Mouse (Mus musculus) left cerebral cortex, postnatal 10 days (tissue): ENCODE data around the gene Tubb5. TPM values are rescaled to one million over a fixed set of nuclear protein-coding genes. Genes with fewer than 3 reads are reported as not detected.
"Not testable (repeated sequence)": the region's sequence is repeated elsewhere in the genome, so short reads cannot be mapped to it uniquely, and the experiment has no call there.

Experiments
- DNase-seq, 2 experiments: peaks; one replicate each; pipeline ENCODE4 v3.0.0; 2021 to 2022; ENCODE audit warnings: low spot score in 2 of 2, mixed read lengths in 1 of 2; ENCODE audit errors: extremely low spot score in 1 of 2
- intact Hi-C: fragments of 180-260 bp; cut with DNase I; formaldehyde crosslinking; loops from one replicate; pipeline ENCODE4 v1.15.1; 2025
- total RNA-seq, 2 experiments: library from RNA; stranded (reverse); gene quantifications; 2 replicates each; pipeline ENCODE4 v1.2.3; 2021

The Tubb5 gene
- total RNA-seq, 2 experiments from 2014 or later: 1,429 to 1,573 TPM

- no peak for DNase-seq
- intact Hi-C loops: no loop called here
Measured at GRCm38 (mm10) chr17:35864832-35865353, 26.8 kb upstream of the Tubb5 start.

DNA sequence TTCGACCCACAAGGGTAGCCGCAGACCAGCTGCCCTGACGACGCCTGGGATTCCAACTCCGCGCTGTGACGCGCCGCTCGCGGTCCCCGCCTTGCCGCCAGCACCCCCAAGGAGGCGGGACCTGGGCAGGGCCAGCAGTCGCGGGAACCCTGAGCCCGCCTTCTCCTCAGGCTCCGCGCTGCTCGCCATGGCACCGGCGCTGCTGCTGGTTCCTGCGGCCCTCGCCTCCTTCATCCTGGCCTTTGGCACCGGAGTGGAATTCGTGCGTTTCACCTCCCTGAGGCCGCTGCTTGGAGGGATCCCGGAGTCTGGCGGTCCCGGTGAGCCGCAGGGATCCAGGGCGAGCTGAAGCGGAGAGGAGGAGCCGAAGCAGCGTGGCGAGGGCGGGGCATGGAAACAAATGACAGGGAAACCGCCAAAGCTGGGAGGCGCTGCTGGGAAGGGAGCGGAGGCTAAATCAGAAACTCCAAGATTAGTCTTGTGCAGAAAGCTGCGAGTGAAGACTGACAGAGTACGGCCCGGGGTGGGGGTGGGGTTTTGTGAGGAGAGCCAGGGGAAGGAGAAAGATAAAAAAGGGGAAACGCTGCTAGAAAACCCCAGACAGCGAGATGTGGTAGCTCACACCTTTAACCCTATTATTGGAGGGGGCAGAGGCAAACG, 23.2 kb upstream of the Tubb5 start, which contains the start of gene Nrm:
Nrm (plus strand) TSS at position 121 of the 660 bp plus-strand sequence.
- intact Hi-C loops: no loop called here
- peak; percentile 86 to 95 for DNase-seq

- no peak for DNase-seq
Measured at GRCm38 (mm10) chr17:35860831-35861197, 22.7 kb upstream of the Tubb5 start.

DNA sequence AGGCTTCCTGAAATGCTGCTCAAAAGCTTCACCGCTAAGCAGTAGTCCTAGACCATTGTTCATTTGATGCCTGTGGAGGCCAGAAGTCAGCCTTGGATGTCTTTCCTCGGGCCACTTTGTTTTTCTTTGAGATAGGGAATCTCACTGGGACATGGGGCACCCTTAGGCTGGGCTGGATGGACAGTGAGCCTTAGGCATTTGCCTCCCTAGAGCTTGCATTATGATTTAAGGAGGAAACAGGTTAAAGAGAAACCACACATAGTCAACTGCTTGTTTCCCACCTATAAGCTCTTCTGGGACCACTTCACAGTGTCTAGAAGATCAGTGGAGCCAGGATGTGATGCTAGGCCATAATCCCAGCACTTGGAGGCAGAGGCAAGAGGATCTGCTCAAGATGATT, 21.7 kb upstream of the Tubb5 start:
- DNase-seq: no peak
- intact Hi-C loops: no loop called here

More at GRCm38 (mm10) chr17:35860831-35861197, 22.7 kb upstream of the Tubb5 start:
- intact Hi-C loops: no loop called here

DNA sequence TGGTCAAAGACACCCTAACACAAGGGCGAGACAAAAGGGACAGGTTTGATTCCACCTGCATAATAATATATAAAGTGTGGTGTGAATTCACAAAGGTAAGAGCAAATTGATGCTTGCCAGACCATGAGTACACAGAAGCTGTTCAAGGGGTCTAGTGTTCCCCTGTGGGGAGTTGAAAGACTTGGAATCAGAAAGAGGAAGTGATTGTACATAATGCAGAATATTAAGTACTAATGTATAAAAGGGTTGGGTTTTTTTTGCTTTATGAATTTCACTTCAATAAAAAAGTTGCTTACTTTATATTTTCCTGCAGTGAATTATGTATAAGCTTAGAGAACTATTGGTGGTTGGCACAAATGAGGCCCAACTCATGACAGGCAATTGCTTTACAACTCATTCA, 21.3 kb upstream of the Tubb5 start:
- intact Hi-C loops: no loop called here
- no peak for DNase-seq

GRCm38 (mm10) chr17:35850974-35851373, 12.9 kb upstream of the Tubb5 start:
- no peak for DNase-seq
- intact Hi-C loops: no loop called here

DNA sequence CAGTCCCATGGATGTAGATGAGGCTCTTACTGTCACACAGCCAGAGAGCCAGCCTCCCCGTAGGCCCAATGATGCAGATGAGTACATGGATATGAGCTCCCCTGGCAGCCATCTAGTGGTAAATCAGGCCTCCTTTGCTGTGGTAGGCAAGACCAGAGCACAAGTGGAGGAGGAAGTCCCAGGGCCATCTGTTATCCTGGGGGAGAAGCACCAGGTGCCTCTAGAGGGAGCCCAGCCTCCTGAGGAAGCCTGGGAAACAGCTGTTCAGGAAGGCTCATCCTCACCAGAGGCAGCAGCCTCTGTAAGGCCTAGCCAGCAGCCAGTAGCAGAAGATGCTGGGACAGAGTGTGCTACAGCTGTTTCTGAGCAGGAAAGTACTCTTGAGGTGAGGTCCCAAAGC, 10.0 kb upstream of the Tubb5 start:
- intact Hi-C loops: no loop called here
- no peak for DNase-seq

DNA sequence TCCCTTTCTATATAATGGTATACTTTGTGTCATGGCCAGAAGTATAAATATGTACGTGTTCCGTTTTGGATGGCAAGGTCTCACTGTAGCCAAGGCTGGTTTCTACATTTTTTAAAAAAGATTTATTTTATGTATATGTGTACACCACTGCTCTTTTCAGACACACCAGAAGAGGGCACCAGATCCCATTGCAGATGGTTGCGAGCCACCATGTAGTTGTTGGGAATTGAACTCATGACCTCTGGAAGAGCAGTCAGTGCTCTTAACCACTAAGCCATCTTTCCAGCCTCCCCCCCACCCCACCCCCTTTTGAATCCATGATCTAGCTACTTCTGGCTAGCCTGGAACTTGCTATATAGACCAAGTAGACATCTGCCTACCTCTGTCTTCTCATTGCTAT, 5.4 kb upstream of the Tubb5 start:
- intact Hi-C loops: no loop called here
- DNase-seq: no peak

DNA sequence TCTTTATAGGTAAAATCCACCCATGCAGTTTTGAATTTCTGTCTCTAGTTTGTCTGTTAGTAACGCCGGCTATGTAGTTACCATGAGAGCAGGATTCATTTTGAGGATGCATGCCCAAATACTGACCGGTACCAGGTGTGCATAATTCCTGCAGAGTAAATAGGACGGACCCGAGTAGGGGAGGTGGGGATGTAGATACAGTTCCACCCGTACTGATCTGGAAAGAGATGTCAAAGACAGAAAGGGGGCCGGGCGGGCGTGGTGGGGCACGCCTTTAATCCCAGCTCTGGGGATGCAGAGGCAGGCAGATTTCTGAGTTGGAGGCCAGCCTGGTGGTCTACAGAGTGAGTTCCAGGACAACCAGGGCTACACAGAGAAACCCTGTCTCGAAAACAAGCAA, 3.9 kb upstream of the Tubb5 start:
- intact Hi-C loops: no loop called here
- no peak for DNase-seq

DNA sequence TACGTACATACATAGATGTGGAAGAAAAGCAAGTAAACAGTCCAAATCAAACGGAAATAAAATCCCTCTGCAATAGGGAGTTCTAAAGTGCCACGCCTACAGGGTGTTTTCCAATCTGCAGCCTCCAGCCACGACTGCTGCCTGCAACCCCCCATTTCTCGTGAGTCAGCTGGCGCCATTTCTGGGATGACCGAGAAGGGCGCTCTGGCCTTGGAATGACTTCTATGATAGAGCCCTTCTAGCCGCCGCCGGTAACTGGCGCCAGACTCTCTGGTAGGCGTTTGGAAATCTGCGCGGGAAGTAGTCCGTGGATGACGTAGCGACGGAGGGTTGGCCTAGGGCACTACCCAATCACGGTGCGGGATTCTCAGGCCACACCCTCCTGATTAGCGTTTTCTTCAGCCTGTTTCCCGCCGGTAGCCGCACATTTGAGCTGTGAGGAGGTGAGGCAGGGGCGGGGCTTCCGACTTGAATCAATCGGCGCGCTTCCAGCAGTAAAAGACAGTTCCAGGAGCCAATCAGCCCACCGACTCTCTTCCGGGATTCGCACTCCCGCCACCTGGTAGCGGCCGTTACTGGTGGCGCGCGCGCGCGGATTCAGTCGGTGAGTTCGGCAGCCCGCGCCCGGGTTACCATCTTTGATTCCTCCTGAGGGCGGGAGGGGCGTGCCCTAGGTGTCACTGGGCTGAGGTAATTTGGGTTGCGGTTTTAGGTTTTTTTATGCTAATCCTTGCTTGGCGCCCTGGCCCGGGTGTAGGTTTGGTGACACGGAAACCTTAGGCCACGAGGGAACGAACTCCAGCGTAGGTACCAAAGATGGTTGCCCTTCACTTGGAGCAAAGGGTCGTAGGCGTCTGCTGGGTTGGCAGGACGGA, 3.2 kb upstream of the Tubb5 start, which contains the start of gene Mdc1:
Mdc1 (plus strand) TSS at position 440 of the 875 bp plus-strand sequence.
- peak; percentile 100 for DNase-seq
- intact Hi-C loops: no loop called here

- intact Hi-C loops: no loop called here
- DNase-seq: no peak
Measured at GRCm38 (mm10) chr17:35840561-35840960, 2.5 kb upstream of the Tubb5 start.

DNA sequence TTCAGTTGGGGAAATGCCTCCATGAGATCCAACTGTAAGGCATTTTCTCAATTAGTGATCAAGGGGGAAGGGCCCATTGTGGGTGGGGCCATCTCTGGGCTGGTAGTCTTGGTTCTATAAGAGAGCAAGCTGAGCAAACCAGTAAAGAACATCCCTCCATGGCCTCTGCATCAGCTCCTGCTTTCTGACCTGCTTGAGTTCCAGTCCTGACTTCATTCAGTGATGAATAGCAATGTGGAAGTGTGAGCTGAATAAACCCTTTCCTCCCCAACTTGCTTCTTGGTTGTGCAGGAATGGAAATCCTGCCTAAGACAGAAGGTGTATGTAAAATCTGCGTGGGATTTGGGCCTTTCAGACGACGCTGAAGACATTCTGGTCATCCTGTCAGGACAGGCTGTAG, 896 bp upstream of the Tubb5 start:
- intact Hi-C loops, DNase-seq: not testable (repeated sequence)

DNA sequence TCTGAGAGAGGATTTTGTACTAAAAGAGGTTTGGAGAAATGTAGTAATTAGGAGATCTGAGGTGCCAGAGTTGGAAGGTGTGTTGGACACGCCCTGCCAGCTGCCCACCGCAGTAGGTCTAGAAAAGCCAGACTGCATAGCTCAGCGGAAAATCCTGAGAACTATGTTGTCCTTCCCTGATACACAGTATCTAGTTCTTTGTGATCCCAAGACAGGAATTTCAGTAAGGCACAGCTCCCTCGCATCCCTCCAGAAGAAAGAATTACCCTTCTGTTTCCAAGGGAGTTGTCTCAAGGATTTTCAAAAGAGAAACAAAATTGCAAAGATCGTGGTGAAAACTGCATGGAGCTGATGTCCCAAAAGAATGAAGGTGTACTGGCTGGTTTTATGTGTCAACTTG, 464 bp upstream of the Tubb5 start:
- no peak for DNase-seq
- intact Hi-C loops: no loop called here

DNA sequence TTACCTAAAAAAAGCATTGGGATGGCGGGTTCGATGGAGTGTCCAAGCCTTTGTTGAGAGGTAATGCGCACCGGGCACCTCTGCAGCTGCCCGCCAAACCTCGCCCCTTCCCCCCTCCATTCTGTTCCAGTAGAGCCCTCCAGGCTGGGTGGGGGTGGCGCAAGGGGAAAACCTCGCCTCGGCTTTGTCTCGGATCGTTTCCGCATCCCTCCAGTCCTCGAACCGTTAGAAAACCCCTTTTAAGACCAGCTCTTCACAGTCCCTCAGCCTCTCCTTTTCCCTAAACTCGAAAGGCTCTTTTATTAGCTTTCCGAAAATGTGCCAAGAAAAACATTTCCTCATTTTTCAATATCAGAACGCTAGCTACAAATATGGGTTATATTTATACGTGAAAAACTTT, 619 bp downstream of the Tubb5 start:
- peak in 1 of 2 experiments; percentile 87 for DNase-seq
- intact Hi-C loops: loop anchor here (2.0 kb wide), 1 partner anchor 35 kb away; no protein-coding TSS in a partner anchor

DNA sequence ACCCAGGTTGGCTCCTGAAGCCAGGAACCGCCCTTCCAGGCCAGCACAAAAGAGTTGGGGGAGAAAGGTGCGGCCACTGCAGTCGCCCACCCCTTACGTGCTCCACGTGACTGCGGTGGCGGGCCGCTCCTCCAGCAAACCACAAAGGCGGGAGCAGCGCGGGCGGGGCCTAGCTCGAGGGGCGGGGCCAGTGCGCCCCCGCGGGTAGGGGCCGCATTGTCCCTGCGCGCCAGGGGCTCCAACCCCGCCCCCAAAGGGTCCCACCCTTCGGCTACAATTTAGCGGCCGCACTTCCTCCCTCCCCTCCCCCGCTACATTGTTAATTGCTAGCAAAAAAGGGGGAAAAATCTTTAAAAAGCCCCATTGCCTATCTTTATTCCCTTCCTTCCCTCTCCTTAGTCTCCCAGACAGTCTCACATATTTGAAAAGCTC, 1.1 kb downstream of the Tubb5 start:
- peak; percentile 76 to 94 for DNase-seq
- intact Hi-C loops: loop anchor here (2.0 kb wide), 1 partner anchor 36 kb away; no protein-coding TSS in a partner anchor

DNA sequence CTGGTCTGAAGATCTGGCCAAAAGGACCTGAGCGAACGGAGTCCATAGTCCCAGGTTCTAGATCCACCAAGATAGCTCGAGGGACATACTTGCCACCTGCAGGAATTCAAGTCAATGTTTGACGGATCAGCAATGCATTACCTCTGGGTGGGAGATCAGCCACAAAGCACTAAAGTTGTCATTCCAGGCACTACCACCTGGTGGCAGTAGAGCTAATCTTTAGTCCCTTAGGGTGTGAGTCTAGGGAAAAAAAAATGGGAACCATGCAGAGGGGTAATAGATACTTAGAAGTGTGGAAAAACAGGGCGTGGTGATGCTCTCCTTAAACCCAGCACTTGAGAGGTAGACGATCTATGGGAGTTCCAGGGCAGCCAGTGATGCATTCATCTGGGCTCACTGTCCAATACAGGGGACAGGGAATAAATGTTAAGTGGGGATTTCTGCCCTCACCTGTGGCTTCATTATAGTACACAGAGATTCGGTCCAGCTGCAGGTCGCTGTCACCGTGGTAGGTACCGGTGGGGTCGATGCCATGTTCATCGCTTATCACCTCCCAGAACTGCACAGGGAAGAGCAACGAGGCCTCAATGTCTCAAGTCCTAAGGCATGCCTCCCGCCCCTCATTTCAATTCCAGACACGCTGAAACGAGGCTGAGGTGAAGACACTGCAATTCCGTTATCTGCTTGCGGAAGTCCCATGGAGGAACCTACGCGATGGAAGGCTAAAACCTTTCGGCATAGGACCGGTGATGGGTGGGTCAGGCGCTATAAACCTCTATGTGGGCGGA, 1.7 kb downstream of the Tubb5 start:
- intact Hi-C loops: loop anchor here (2.0 kb wide), 1 partner anchor 36 kb away; no protein-coding TSS in a partner anchor

DNA sequence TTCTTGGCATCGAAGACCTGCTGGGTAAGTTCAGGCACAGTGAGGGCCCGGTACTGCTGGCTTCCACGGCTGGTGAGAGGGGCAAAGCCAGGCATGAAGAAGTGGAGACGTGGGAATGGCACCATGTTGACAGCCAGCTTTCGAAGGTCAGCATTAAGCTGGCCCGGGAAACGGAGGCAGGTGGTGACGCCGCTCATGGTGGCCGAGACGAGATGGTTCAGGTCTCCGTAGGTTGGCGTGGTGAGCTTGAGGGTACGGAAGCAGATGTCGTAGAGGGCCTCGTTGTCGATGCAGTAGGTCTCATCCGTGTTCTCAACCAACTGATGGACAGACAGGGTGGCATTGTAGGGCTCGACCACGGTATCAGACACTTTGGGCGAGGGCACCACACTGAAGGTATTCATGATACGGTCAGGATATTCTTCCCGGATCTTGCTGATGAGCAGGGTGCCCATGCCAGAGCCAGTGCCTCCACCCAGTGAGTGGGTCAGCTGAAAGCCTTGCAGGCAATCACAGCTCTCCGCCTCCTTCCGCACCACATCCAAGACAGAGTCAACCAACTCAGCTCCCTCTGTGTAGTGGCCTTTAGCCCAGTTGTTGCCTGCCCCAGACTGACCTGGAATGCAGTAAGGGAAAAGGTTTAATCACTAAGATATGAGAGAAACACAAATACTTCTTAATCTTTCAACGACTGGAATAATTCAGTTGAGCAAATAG, 2.5 kb downstream of the Tubb5 start:
- DNase-seq: peak in 1 of 2 experiments; percentile 46
- intact Hi-C loops: loop anchor here (2.0 kb wide), 1 partner anchor 37 kb away; no protein-coding TSS in a partner anchor

More for the DNA sequence above, 1.7 kb downstream of the Tubb5 start:
- peak; percentile 87 to 89 for DNase-seq
